Mouse (Mus musculus) urinary bladder, postnatal 10 days (tissue): ENCODE data around the gene Nacc1.

Experiments used
- DNase-seq: peaks from one replicate; pipeline ENCODE4 v3.0.0; 2022; ENCODE audit warnings: low spot score

Nacc1 gene

GRCm38 (mm10) chr8:84713381-84713780, 25.7 kb upstream of the Nacc1 start:
- DNase-seq, result no peak

- DNase-seq, result no peak
Measured at GRCm38 (mm10) chr8:84712759-84713120, 25.1 kb upstream of the Nacc1 start.

DNA sequence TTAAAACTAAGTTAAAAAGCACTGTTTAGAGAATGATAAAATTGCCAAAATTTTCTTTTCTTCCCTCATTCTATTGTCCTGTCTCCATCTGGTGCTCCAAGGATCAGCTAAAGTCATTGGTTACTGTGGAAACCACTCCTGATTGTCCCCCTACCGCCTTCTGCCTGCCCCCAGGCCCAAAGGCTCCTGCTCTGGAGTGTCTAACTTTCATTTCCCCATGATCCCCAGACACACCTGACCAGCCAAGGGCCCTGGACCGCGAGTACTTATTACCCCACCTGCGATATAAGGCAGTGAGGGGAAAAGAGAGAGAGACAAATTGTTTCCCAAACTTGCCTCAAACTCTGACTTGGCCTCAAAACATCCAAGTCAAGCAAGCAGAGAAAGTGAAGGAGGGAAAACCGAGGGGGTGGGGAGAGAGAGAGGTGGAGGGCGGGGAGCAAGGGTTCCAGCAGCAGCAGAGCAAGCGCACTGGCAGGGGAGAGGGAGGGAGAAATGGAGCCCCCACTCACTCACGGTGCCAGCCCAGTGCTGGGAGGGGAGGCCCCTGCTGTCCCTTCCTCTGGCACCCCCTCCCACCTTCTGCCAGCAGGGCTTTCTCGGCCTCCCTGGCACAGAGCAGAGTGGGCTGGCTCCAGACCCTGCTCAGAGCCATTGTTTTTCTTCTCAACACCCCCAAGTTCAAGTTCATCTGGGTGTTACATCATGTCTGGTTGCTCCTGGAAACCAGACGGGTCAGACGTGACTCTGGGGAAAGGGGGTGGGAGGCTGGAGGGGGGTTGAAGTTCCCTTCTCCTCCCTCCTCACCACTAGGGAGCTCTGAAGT, 24.5 kb upstream of the Nacc1 start:
- DNase-seq, result no peak

- DNase-seq, result no peak
Measured at GRCm38 (mm10) chr8:84711312-84711711, 23.6 kb upstream of the Nacc1 start.

DNA sequence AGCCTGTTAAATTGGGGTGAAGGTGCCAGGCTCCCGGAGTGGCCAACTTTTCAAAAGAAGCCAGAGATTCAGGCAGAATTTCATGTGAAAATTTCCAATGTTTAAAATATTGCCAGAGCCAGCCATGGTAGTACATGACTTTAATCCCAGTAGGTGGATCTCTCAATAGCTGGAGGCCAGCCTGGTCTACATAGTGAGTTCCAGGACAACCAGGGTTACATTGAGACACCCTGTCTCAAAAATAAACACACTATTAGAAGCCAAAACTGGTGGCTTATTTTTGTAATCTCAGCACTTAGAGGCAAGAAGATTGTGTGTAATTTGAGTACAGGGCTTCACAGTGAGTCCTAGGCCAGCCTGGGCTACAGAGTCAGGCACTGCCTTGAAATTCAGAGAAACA, 22.3 kb upstream of the Nacc1 start:
- DNase-seq, result no peak

DNA sequence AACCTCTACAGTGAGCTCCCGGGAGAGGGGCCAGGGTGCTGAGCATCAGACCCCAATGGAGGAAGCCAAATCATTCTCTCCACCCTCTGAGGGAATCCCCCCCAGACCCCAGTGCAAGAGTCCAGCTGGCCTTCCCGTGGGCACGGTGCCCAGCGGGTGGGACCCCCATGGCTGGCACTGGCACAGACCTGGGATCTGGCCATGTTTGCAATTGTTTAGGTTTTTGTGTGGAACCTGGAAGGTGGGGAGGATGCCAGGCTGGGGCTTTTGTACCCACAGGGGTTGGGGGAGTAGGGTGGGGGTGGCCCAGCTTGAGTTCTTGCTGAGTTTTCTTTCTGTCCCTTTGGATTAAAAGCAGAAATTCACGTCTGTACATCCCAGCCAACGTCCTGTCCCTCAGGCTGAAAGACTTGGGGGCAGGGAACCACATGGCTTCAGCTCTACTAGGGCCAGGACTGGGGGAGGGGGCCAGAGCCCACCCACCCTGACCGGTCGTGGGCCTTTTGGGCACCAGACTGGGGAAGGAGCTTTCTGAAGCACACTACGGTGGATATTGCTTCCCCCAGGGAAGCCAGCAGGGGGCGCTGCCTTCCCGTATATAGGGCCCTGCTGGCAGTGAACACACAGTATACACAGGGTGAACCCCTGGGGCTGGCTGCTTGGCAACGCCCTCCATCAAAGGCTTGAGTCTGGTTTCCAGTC, 21.3 kb upstream of the Nacc1 start:
- no peak for DNase-seq

DNA sequence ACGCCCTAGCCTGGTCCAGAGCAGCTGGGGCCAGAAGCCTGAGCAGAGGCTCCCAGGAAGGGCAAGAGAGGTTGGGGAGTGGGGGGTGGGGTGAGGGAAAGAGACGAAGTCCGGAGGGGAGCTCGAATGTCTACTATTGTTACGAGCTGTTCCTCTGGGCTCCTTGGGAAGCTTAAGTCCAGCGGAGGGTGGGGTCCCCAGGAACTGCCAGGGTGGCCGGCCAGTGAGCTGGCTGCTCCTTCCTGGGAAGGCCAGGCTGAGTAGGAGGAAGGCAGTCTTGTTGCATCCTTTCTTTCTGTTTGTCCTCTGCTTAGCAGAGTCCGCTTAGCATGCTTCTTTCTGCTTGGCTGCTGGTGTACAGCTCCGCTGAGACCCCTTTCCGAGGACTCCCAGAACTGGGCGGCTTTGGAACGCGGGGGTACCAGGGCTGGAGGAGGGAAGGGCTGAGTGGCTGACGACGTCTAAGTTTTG, 20.4 kb upstream of the Nacc1 start:
- DNase-seq, result no peak

DNA sequence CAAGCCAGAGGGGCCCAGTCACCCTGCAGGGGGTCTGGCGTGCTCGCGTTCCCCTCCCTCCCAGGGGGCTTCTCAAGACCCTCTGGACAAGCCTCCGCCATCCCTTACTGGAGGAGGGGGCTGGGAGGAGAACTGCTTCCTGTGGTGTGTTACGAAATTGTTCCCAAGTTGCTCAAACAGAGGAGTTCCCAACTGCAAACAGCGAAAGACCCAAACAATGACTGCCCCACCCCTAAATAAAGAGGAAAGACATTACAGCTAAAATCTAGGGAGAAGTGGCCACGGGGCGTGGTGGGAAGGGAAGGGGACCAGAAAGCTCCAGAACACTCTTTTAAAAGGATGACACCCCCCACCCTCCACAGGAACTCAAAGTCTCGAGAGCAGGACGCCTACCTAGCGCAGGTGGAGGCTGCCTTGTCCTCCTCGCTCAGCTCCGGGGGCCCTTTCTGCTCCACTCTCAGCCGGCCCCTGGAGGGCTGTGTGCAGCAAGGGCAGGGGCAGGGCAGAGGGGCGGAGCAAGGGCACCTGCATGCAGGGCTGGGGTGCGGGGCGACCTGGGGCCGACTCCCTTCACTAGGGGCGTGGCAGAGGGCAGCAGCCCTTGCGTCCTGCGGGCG, 19.7 kb upstream of the Nacc1 start:
- no peak for DNase-seq

DNA sequence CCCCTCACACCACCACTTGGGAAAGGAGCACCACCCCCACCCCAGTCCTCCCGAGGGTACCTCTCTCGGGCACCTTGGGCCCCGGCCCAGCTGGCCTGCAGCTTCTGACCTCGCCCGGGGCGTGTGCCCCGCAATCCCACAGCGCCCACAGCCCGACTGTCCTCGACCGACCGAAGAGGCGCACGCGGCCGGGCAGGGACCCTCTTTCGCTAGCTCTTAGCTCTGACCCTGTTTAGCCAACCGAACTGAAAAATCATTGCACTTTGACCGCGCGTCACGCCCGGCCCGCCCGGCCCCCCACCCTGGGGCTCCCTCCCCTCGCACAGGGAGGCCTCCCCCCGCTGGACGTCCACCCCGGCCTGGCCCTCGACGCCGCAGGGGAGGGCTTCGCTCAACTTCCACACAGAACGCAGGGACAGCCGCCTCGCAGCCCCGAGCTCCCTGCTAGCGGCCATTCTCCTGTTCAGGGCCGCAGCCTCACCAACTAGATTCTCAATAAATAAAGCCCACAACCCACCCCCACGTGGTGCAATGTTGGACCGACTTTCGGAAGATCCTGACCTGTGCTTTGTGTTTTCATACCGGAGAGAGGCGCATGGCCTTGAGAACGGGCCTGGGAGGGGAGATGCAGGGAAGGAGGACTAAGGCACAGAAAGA, 19.1 kb upstream of the Nacc1 start:
- no peak for DNase-seq

GRCm38 (mm10) chr8:84705960-84706359, 18.3 kb upstream of the Nacc1 start:
- DNase-seq, result no peak

GRCm38 (mm10) chr8:84704867-84705831, 17.5 kb upstream of the Nacc1 start:
- no peak for DNase-seq

- no peak for DNase-seq
Measured at GRCm38 (mm10) chr8:84704356-84704755, 16.7 kb upstream of the Nacc1 start.

DNA sequence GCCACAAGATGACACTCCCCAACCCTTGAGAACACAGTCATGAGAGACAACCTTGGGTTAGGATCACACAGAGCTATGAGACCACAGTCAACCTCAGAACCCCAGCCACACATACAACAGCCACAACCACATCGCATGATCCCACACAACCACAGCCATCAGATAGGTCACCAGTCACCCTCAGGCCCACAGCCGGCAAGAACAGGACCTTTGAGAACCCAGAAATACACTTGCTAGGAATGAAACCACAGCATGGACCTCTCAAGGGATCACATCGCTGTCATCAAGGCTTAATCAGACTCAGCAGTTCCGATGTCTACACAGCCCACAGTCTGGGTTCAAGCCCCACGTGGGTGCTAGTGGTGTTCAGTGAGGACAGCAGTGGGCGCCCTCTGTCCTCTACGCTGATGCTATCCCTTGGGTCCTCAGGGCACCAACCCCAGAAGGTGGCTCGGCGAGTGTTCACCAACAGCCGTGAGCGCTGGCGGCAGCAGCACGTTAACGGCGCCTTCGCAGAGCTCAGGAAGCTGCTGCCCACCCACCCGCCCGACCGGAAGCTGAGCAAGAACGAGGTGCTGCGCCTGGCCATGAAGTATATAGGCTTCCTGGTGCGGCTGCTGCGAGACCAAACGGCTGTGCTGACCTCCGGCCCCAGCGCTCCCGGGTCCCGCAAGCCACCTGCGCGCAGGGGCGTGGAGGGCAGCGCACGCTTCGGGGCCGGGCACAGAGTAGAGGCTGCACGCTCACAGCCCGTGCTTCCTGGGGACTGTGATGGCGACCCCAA, 16.0 kb upstream of the Nacc1 start:
- DNase-seq, result no peak

GRCm38 (mm10) chr8:84702963-84703465, 15.4 kb upstream of the Nacc1 start:
- no peak for DNase-seq

- DNase-seq, result no peak
Measured at GRCm38 (mm10) chr8:84702561-84702960, 14.9 kb upstream of the Nacc1 start.

DNA sequence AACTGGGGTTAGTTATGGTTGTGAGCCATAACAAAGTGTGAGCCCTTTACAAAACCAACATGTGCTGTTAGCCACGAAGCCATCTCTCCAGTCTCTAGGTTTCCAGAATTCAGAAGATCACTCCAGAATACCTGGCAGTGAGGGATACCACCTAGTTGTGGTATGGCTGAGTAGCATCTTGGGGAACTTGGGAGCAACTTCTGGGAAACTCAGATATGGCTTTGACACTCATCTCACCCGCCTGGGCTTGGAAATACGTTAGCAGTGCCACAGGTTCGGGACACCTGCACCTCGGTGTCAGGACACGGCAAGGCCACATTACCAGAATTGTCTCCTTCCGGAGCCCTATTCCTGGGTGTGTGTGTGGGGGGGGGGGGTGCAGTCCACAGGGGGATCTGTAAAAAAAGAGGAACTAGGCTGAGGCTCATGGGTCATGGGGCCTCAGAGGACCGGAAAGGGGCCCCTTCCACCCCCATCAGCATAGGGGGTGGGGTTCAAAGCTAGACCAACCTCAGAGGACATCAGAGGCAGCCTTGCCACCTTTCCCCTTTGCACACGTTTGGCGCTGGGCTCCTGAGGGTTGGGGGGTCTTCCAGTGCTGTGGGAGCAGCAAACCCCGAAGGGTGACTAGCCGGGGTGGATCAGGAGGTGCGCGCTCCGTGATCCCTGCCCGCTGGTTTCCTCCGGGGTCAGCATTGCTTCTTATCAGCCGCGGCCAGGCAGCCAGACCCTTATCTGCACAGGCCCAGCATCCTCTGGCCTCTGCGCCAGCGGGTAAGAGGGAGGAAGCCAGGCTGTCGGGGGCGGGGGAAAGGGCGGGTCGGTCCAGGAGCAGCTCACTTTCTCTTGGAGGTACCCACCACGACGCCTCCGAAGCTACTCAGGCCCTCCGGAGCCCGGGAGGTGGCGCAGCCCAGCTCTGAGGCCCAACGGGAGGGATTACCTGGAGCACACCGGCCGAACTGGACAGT, 13.6 kb upstream of the Nacc1 start, which contains the start of gene Lyl1:
Gene Lyl1 (plus strand): TSS at position 517 of the 971 bp plus-strand sequence.
- DNase-seq, result no peak

DNA sequence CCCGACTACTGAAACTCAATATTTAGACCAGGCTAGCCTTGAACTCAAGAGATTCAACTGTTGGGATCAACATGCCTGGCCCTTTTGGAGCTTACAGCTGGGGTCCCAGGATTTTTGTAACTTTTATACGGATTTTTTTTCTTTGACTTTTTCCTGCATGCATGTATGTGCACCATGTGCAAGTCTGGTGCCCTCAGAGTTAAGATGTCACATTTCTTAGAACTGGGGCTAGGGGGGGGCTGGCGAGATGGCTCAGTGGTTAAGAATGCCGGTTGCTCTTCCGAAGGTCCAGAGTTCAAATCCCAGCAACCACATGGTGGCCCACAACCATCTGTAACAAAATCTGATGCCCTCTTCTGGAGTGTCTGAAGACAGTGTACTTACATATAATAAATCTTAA, 12.9 kb upstream of the Nacc1 start:
- DNase-seq, result no peak

DNA sequence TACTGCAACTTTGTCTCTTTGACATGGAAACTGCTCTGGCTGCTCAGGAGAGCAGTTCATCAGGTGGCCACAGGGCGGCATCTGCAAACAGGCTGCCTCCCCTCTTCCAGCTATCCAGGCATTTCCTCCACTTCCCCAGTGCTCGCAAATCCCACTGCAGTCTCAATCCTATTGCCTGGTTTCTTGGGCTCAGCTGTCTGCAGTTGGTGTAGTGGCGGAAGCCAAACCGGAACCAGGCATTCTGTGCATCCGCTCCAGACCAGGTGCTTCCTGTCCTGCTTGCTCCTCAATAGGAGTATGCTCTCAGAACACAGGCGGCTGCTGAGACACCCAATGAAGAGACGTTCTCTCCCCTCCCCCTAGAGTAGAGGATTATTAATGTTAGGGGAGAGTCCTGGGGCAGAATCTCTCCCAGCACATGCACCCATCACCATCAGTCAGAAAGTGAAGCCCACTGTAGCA, 12.2 kb upstream of the Nacc1 start:
- DNase-seq, result no peak

GRCm38 (mm10) chr8:84698929-84699401, 11.3 kb upstream of the Nacc1 start:
- no peak for DNase-seq
